Mouse (Mus musculus) liver, adult 2 months (tissue): ENCODE results near the gene Psmb9. TPM values are rescaled to one million over a fixed set of nuclear protein-coding genes. Genes with fewer than 3 reads are reported as not detected.

ENCODE experiments used
- DNase-seq: peaks from one replicate; pipeline ENCODE4 v3.0.0-alpha.2; 2011; ENCODE audit warnings: low read depth, low spot score; ENCODE audit errors: extremely low read depth
- H3K27ac ChIP-seq: fragments of 200-500 bp; replicated peaks from 2 replicates; pipeline ENCODE4 v1.5.1; 2012; ENCODE audit warnings: low read depth, mild to moderate bottlenecking, control low read depth, inconsistent platforms, low read length; ENCODE audit not compliant: insufficient read depth
- H3K27me3 ChIP-seq: fragments of 200-500 bp; 2 replicates; pipeline ENCODE4 v1.6.1; 2012; ENCODE audit warnings: mild to moderate bottlenecking, moderate library complexity, low read length, inconsistent platforms; ENCODE audit not compliant: control insufficient read depth, insufficient read depth
- H3K36me3 ChIP-seq: fragments of 200-500 bp; 2 replicates; pipeline ENCODE4 v1.6.1; 2012; ENCODE audit warnings: low read length, inconsistent platforms; ENCODE audit not compliant: control insufficient read depth, insufficient read depth
- H3K4me1 ChIP-seq: fragments of 200-500 bp; 2 replicates; pipeline ENCODE4 v1.6.1; 2011; ENCODE audit warnings: low read length; ENCODE audit not compliant: control insufficient read depth, insufficient read depth
- H3K4me3 ChIP-seq: fragments of 200-500 bp; 2 replicates; pipeline ENCODE4 v1.5.1; 2011; ENCODE audit warnings: low read depth, mild to moderate bottlenecking, control low read depth, low read length, moderate library complexity; ENCODE audit not compliant: insufficient read depth
- H3K79me2 ChIP-seq: fragments of 200-500 bp; 2 replicates; pipeline ENCODE4 v1.6.1; 2012; ENCODE audit warnings: inconsistent platforms, mild to moderate bottlenecking, low read length, moderate library complexity; ENCODE audit not compliant: control insufficient read depth, insufficient read depth
- H3K9ac ChIP-seq: fragments of 200-500 bp; 2 replicates; pipeline ENCODE4 v1.6.1; 2012; ENCODE audit warnings: low read depth, mild to moderate bottlenecking, control low read depth, inconsistent platforms, low read length
- CTCF ChIP-seq: fragments of 200-500 bp; IDR thresholded peaks from 2 replicates; pipeline ENCODE4 v1.5.1; 2011; ENCODE audit warnings: low read depth, low read length, control low read depth
- POLR2A ChIP-seq: fragments of 200-500 bp; IDR thresholded peaks from 2 replicates; pipeline ENCODE4 v1.6.1; 2011; ENCODE audit warnings: low read length, control low read depth; ENCODE audit not compliant: insufficient read depth; ENCODE audit errors: extremely low read depth
- WGBS: fragments of 180-500 bp; shearing (Covaris S2); methylation state at CpG from one replicate; pipeline ENCODE4 v1.1.7; 2018; 5-methylcytosine and 5-hydroxymethylcytosine counted together
- polyA plus RNA-seq: library from polyadenylated mRNA; depleted of rRNA; stranded (reverse); fragments of >200 nt; gene quantifications from 2 replicates; pipeline ENCODE4 v1.2.3, GENCODE M21; 2012
- total RNA-seq: library from RNA; depleted of rRNA; stranded (reverse); fragments of >200 nt; gene quantifications from 2 replicates; pipeline ENCODE4 v1.2.3, GENCODE M21; 2014

The Psmb9 gene
- total and polyA plus RNA-seq, 2 experiments = 38.0 to 38.1 TPM

- Histone ChIP-seq H3K4me1 (peaks cover 2% of the 10 kb centered on the region), H3K9ac (peak within 1 kb of the TSS; percentile 60), H3K27me3 (no peaks in the 10 kb centered on the region), H3K4me3 (peak within 1 kb of the TSS; percentile 56), H3K36me3 (peaks cover 2% of the 10 kb centered on the region; the same call in 1 of the 2 replicates), H3K79me2 (no peaks in the 10 kb centered on the region), H3K27ac (no peak within 1 kb of the TSS; the same call in 1 of the 2 replicates)
- DNase-seq = peak; percentile 73
- WGBS = 24% methylated on average over 41 of the region's 41 CpGs
- no peak for TF ChIP-seq POLR2A
- TF ChIP-seq CTCF = no peak
Observed at GRCm38 (mm10) chr17:34196941-34197894, 9.7 kb upstream of the Psmb9 start, which contains the start of gene Psmb8. Gene Psmb8 (plus strand): TSS chr17:34197721.

- 86% methylated on average over 12 of the region's 12 CpGs for WGBS
- no peak overlapping the region for H3K27ac ChIP-seq
Observed at GRCm38 (mm10) chr17:34196491-34196890, 8.9 kb upstream of the Psmb9 start.

GRCm38 (mm10) chr17:34194723-34195122 is 7.2 kb upstream of the Psmb9 start:
- Histone ChIP-seq H3K9ac (no peak overlapping the region), H3K4me1 (peaks cover 11% of the 10 kb centered on the region), H3K36me3 (no peaks in the 10 kb centered on the region; the same call in 1 of the 2 replicates), H3K79me2 (no peaks in the 10 kb centered on the region), H3K4me3 (no peak overlapping the region), H3K27me3 (no peaks in the 10 kb centered on the region), H3K27ac (no peak overlapping the region)
- DNase-seq = peak; percentile 77
- TF ChIP-seq POLR2A (no peak), CTCF (no peak)
- 18% methylated on average over 4 of the region's 4 CpGs for whole genome bisulfite sequencing

More at GRCm38 (mm10) chr17:34196491-34196890, 8.9 kb upstream of the Psmb9 start:
- DNase-seq = no peak
- Histone ChIP-seq H3K79me2 (no peaks in the 10 kb centered on the region), H3K9ac (no peak overlapping the region), H3K36me3 (peaks cover 2% of the 10 kb centered on the region; the same call in 1 of the 2 replicates), H3K4me1 (peaks cover 5% of the 10 kb centered on the region), H3K4me3 (no peak overlapping the region), H3K27me3 (no peaks in the 10 kb centered on the region)
- TF ChIP-seq POLR2A (no peak), CTCF (no peak)

GRCm38 (mm10) chr17:34193468-34193867 is 5.9 kb upstream of the Psmb9 start:
- H3K9ac ChIP-seq = no peak overlapping the region
- no peak for DNase-seq
- TF ChIP-seq POLR2A (no peak), CTCF (no peak)
- H3K4me3 ChIP-seq = no peak overlapping the region
- H3K4me1 ChIP-seq = peaks cover 14% of the 10 kb centered on the region
- H3K27me3 ChIP-seq = no peaks in the 10 kb centered on the region
- H3K79me2 ChIP-seq = no peaks in the 10 kb centered on the region
- H3K36me3 ChIP-seq = no peaks in the 10 kb centered on the region; the same call in 1 of the 2 replicates
- H3K27ac ChIP-seq = no peak overlapping the region
- 72% methylated on average over 8 of the region's 8 CpGs for WGBS

- Histone ChIP-seq H3K27ac (no peak overlapping the region), H3K79me2 (no peaks in the 10 kb centered on the region), H3K27me3 (no peaks in the 10 kb centered on the region), H3K9ac (no peak overlapping the region), H3K4me3 (no peak overlapping the region), H3K4me1 (peaks cover 14% of the 10 kb centered on the region), H3K36me3 (no peaks in the 10 kb centered on the region; the same call in 1 of the 2 replicates)
- 78% methylated on average over 16 of the region's 16 CpGs for WGBS
- DNase-seq = no peak
- TF ChIP-seq CTCF = no peak
- no peak for TF ChIP-seq POLR2A
Observed at GRCm38 (mm10) chr17:34192852-34193251, 5.3 kb upstream of the Psmb9 start.
